Mouse (Mus musculus): Measurements from ENCODE around the gene Stk40.

- TF ChIP-seq E2F4 (IDR thresholded peaks at IDR 0.05; ENCODE audit: insufficient read depth) (no peak), POLR2A (IDR thresholded peaks at IDR 0.05; ENCODE audit: insufficient read length, low read depth) (peak; percentile 58), TCF3 (IDR thresholded peaks at IDR 0.05; ENCODE audit: insufficient read length, low read depth) (no peak), REST (IDR thresholded peaks at IDR 0.05; ENCODE audit: insufficient read depth, insufficient read length) (no peak), TCF12 (IDR thresholded peaks at IDR 0.05; ENCODE audit: insufficient read depth, poor library complexity, severe bottlenecking) (no peak), MYOG (IDR thresholded peaks at IDR 0.05; ENCODE audit: control insufficient read depth in 1 of 3, insufficient read depth in 1 of 3, insufficient read length in 2 of 3, low read depth in 2 of 3) (no peak)
Measured at GRCm38 (mm10) chr4:126148161-126148961, 44.6 kb downstream of the Stk40 start.
